Mouse (Mus musculus) MEL (cell line): ENCODE results near the gene Chchd5. TPM values are rescaled to one million over a fixed set of nuclear protein-coding genes. Genes with fewer than 3 reads are reported as not detected.
A peak's percentile ranks its signal among the peaks of the same experiment; 100 is the strongest.

Source experiments
- DNase-seq: peaks from one replicate; pipeline ENCODE4 v3.0.0; 2011; ENCODE audit warnings: low read depth, low spot score
- H3K27ac ChIP-seq: 2 replicates; pipeline ENCODE4 v1.5.1; 2012; ENCODE audit warnings: low read depth, mild to moderate bottlenecking, control low read depth, low read length, moderate library complexity; ENCODE audit not compliant: control insufficient read depth
- H3K27me3 ChIP-seq, 2 experiments: fragments of 150-350 bp in 1 of 2; sonication (generic) in 1 of 2; 2 replicates each; pipeline ENCODE4 v1.6.1; 2012; ENCODE audit warnings: low read length in 2 of 2, mild to moderate bottlenecking in 2 of 2, improper control_type of control experiment in 1 of 2, moderate library complexity in 1 of 2; ENCODE audit not compliant: insufficient read depth in 2 of 2, control insufficient read depth in 1 of 2
- H3K36me3 ChIP-seq, 2 experiments: 2 replicates each; pipeline ENCODE4 v1.6.1; 2012 to 2014; ENCODE audit warnings: low read length in 2 of 2, improper control_type of control experiment in 1 of 2, inconsistent platforms in 1 of 2, mild to moderate bottlenecking in 1 of 2; ENCODE audit not compliant: insufficient read depth in 2 of 2, control insufficient read depth in 1 of 2
- H3K4me1 ChIP-seq, 2 experiments: fragments of 150-350 bp in 1 of 2; sonication (generic) in 1 of 2; 2 replicates each; pipeline ENCODE4 v1.6.1; 2012; ENCODE audit warnings: low read length in 2 of 2, improper control_type of control experiment in 1 of 2, mild to moderate bottlenecking in 1 of 2; ENCODE audit not compliant: insufficient read depth in 2 of 2, control insufficient read depth in 1 of 2
- H3K4me3 ChIP-seq, 2 experiments: fragments of 150-350 bp in 1 of 2; sonication (generic) in 1 of 2; 2 replicates each; pipeline ENCODE4 v1.5.1; 2012; ENCODE audit warnings: low read depth in 2 of 2, low read length in 2 of 2, mild to moderate bottlenecking in 2 of 2, moderate library complexity in 2 of 2, control low read depth in 1 of 2, improper control_type of control experiment in 1 of 2; ENCODE audit not compliant: control insufficient read depth in 1 of 2, insufficient read depth in 1 of 2
- H3K79me2 ChIP-seq: 2 replicates; pipeline ENCODE4 v1.6.1; 2012; ENCODE audit warnings: mild to moderate bottlenecking, low read length, moderate library complexity; ENCODE audit not compliant: control insufficient read depth, poor library complexity, insufficient read depth
- H3K9ac ChIP-seq: 2 replicates; pipeline ENCODE4 v1.6.1; 2012; ENCODE audit warnings: low read depth, mild to moderate bottlenecking, control low read depth, low read length, moderate library complexity; ENCODE audit not compliant: control insufficient read depth, poor library complexity, severe bottlenecking
- H3K9me3 ChIP-seq: fragments of 150-350 bp; sonication (generic); replicated peaks from 2 replicates; pipeline ENCODE4 v1.6.1; 2012; ENCODE audit warnings: mild to moderate bottlenecking, low read length, improper control_type of control experiment, moderate library complexity; ENCODE audit not compliant: insufficient read depth
- CHD2 ChIP-seq: IDR thresholded peaks from 2 replicates; pipeline ENCODE4 v1.6.1; 2011; ENCODE audit warnings: low read length, improper control_type of control experiment
- CTCF ChIP-seq, 3 experiments: IDR thresholded peaks in 2 of 3; conservative IDR thresholded peaks in 1 of 3; 2 replicates each; pipeline ENCODE4 v1.5.1; 2011 to 2012; ENCODE audit warnings: low read length in 3 of 3, low read depth in 2 of 3, mild to moderate bottlenecking in 2 of 3, improper control_type of control experiment in 1 of 3, inconsistent platforms in 1 of 3, mixed read lengths in 1 of 3, moderate library complexity in 1 of 3; ENCODE audit not compliant: control insufficient read depth in 1 of 3, insufficient read depth in 1 of 3, poor library complexity in 1 of 3, severe bottlenecking in 1 of 3
- ELF1 ChIP-seq: IDR thresholded peaks from 2 replicates; pipeline ENCODE4 v1.6.1; 2014; ENCODE audit warnings: low read depth, mild to moderate bottlenecking, inconsistent platforms, low read length, improper control_type of control experiment, moderate library complexity
- EP300 ChIP-seq, 2 experiments: IDR thresholded peaks; 2 replicates each; pipeline ENCODE4 v1.6.1; 2011; ENCODE audit warnings: improper control_type of control experiment in 2 of 2, low read length in 2 of 2, low read depth in 1 of 2, mild to moderate bottlenecking in 1 of 2
- ETS1 ChIP-seq: IDR thresholded peaks from 2 replicates; pipeline ENCODE4 v1.6.1; 2012; ENCODE audit warnings: low read depth, mild to moderate bottlenecking, inconsistent platforms, low read length, improper control_type of control experiment, moderate library complexity
- GABPA ChIP-seq: IDR thresholded peaks from 2 replicates; pipeline ENCODE4 v1.6.1; 2012; ENCODE audit warnings: low read depth, mild to moderate bottlenecking, inconsistent platforms, low read length, improper control_type of control experiment, moderate library complexity
- GATA1 ChIP-seq: IDR thresholded peaks from 2 replicates; pipeline ENCODE4 v1.6.1; 2011; ENCODE audit warnings: low read depth, low read length, improper control_type of control experiment
- JUND ChIP-seq: IDR thresholded peaks from 2 replicates; pipeline ENCODE4 v1.6.1; 2011; ENCODE audit warnings: low read depth, mild to moderate bottlenecking, improper control_type of control experiment, low read length
- MYC ChIP-seq: IDR thresholded peaks from 2 replicates; pipeline ENCODE4 v1.6.1; 2011; ENCODE audit warnings: low read depth, mild to moderate bottlenecking, low read length, improper control_type of control experiment, moderate library complexity
- POLR2AphosphoS5 ChIP-seq: IDR thresholded peaks from 2 replicates; pipeline ENCODE4 v1.6.1; 2012; ENCODE audit warnings: low read depth, borderline replicate concordance, mild to moderate bottlenecking, inconsistent platforms, low read length, moderate library complexity, mixed read lengths
- RAD21 ChIP-seq: IDR thresholded peaks from 2 replicates; pipeline ENCODE4 v1.6.1; 2011; ENCODE audit warnings: mild to moderate bottlenecking, low read depth, low read length, improper control_type of control experiment
- SMC3 ChIP-seq: IDR thresholded peaks from 2 replicates; pipeline ENCODE4 v1.6.1; 2011; ENCODE audit warnings: low read depth, low read length, improper control_type of control experiment
- TBP ChIP-seq: IDR thresholded peaks from 2 replicates; pipeline ENCODE4 v1.8.0; 2011; ENCODE audit warnings: low read depth, low read length, improper control_type of control experiment
- TCF12 ChIP-seq: IDR thresholded peaks from 2 replicates; pipeline ENCODE4 v1.6.1; 2014; ENCODE audit warnings: low read depth, mild to moderate bottlenecking, inconsistent platforms, low read length, improper control_type of control experiment, moderate library complexity
- USF1 ChIP-seq: IDR thresholded peaks from 2 replicates; pipeline ENCODE4 v1.6.1; 2014; ENCODE audit warnings: low read depth, mild to moderate bottlenecking, inconsistent platforms, low read length, improper control_type of control experiment, moderate library complexity
- ZC3H11A ChIP-seq: IDR thresholded peaks from 2 replicates; pipeline ENCODE4 v1.6.1; 2012; ENCODE audit warnings: low read depth, mild to moderate bottlenecking, inconsistent platforms, low read length, improper control_type of control experiment
- ZKSCAN1 ChIP-seq: IDR thresholded peaks from 2 replicates; pipeline ENCODE4 v1.6.1; 2012; ENCODE audit warnings: low read depth, mild to moderate bottlenecking, inconsistent platforms, low read length, improper control_type of control experiment, moderate library complexity
- ZNF384 ChIP-seq: IDR thresholded peaks from 2 replicates; pipeline ENCODE4 v1.6.1; 2012; ENCODE audit warnings: low read depth, mild to moderate bottlenecking, inconsistent platforms, low read length, improper control_type of control experiment
- polyA plus RNA-seq, 2 experiments: library from polyadenylated mRNA; stranded (reverse) in 1 of 2; unstranded in 1 of 2; fragments of >175 nt in 1 of 2; fragments of >200 nt in 1 of 2; gene quantifications; 2 replicates each; pipeline versions ENCODE4 v1.2.1 to v1.2.4; 2012; ENCODE audit warnings: low replicate concordance in 2 of 2, low read depth in 1 of 2; ENCODE audit not compliant: insufficient read length in 2 of 2, insufficient read depth in 1 of 2, missing spikeins in 1 of 2
- total RNA-seq: library from RNA; depleted of rRNA; stranded (reverse); fragments of 300-350 nt; gene quantifications from 2 replicates; pipeline ENCODE4 v1.2.3, GENCODE M21; 2012

Chchd5 gene
- total and polyA plus RNA-seq, 3 experiments: 15.9 to 23.7 TPM; not detected in 1

DNA sequence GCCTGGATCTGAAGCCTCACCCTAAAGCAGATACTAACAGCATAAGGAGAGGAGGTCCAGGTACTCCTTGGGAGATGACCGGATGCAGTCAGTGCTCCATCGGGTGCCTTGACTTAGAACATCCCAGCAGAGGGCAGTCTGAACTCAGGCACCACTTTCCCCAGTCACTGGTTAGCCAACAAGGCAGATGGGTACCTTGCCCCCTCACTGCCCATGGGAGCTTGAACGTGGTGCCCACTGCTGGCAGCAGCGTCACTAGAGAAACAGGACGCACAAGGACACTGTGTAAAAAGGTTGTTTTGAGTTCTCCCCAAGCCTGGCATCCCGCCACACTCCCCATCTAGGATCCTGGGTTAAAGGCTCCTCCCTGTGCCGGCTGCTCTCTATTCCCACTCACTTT lies 45.0 kb downstream of the Chchd5 start:
- H3K27ac ChIP-seq: no peak overlapping the region
- no peak overlapping the region for H3K4me3 ChIP-seq
- H3K27me3 ChIP-seq: no peaks in the 10 kb centered on the region; a peak in 1 of 4 replicates
- no peaks in the 10 kb centered on the region for H3K9me3 ChIP-seq
- DNase-seq: no peak
- H3K9ac ChIP-seq: no peak overlapping the region
- peak in 2 of 3 experiments; percentile 45 to 50; a peak in 4 of 6 replicates for TF ChIP-seq CTCF (IDR thresholded peaks at IDR 0.05 in 2 of 3, conservative IDR thresholded peaks at IDR 0.05 in 1 of 3; ENCODE audit: control insufficient read depth in 1 of 3, insufficient read depth in 1 of 3, low read depth in 2 of 3, low read length in 3 of 3, poor library complexity in 1 of 3, severe bottlenecking in 1 of 3)
- no peak for TF ChIP-seq JUND
- peak; percentile 65; the same call in 1 of the 2 replicates for TF ChIP-seq ZC3H11A
- TF ChIP-seq SMC3: peak; percentile 65
- TF ChIP-seq USF1: no peak
- TF ChIP-seq ZKSCAN1: no peak
- TF ChIP-seq POLR2AphosphoS5: no peak
- peak; percentile 52 for TF ChIP-seq RAD21
- TF ChIP-seq EP300 (IDR thresholded peaks at IDR 0.05; ENCODE audit: low read depth in 1 of 2, low read length in 2 of 2): no peak
- H3K36me3 ChIP-seq: no peaks in the 10 kb centered on the region
- peaks cover 0 to 3% of the 10 kb centered on the region in 2 experiments; a peak in 1 of 4 replicates for H3K4me1 ChIP-seq
- H3K79me2 ChIP-seq: no peaks in the 10 kb centered on the region

DNA sequence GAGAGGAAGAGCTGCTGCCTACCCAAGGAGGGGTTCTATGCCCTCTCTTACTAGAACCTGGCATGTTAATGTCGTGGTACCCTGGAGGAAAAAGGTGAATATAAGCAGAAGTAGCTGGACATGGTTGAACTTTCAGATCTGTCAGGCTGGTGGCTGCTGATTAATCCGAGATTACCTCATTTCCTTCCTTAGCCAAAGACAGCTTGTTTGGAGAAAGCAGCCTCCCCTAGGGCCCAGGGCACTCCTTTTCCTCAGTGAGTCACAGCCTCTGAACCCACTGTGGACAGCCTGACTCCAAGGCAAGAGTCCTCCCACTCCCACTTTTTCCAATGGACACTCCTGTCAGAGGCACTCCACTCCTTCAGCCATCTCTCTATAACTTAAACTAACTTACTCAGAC lies 46.1 kb downstream of the Chchd5 start:
- TF ChIP-seq POLR2AphosphoS5 (no peak), EP300 (IDR thresholded peaks at IDR 0.05; ENCODE audit: low read depth in 1 of 2, low read length in 2 of 2) (0 out of 4 replicates have a peak, but pooled peaks of 1 of the 2 experiments have one; percentile 27), GABPA (no peak), GATA1 (no peak), ETS1 (0 out of 2 replicates have a peak, but pooled peaks have one; percentile 33)
- Histone ChIP-seq H3K27me3 (no peaks in the 10 kb centered on the region; a peak in 1 of 4 replicates), H3K9ac (no peak overlapping the region), H3K4me1 (peaks cover 0 to 3% of the 10 kb centered on the region in 2 experiments; a peak in 1 of 4 replicates), H3K79me2 (no peaks in the 10 kb centered on the region), H3K27ac (no peak overlapping the region), H3K4me3 (no peak overlapping the region), H3K36me3 (no peaks in the 10 kb centered on the region), H3K9me3 (no peaks in the 10 kb centered on the region)
- DNase-seq: peak; percentile 42

DNA sequence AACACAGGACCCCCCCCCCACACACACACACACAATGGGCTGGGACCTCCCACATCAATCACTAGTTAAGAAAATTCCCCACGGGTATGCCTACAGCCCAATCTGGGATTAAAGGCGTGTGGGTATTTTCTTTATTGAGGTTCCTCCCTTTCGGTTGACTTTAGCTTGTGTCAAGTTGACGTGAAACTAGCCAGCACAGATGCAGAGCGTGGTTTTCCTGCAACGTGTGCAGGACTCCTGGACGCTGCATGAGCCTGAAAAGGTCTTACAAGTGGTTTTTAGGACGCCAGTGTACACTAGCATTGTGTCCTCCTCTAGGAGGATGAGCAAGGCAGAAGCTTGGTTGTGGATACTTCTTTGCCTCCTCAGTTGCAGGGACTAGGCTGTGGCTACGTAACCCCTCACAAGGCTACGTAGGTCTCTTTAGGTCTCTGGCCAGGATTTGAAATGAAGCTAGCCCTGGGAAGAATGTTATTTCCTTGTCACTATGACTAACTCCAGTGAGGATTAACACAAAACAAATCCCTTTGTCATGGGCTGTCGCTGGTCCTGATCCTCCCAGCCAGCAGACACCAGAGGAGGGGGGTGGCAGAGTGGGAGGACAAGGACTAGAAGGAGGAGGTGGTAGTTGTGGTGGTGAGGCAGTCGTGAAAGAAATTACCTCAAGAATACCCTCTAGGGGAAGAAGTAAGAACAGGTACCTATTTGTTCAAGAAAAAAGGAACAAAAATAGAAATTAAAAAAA lies 47.3 kb downstream of the Chchd5 start:
- Histone ChIP-seq H3K27ac (no peak overlapping the region), H3K27me3 (no peaks in the 10 kb centered on the region), H3K4me3 (no peak overlapping the region), H3K4me1 (peaks cover 0 to 6% of the 10 kb centered on the region in 2 experiments; a peak in 1 of 4 replicates), H3K79me2 (no peaks in the 10 kb centered on the region), H3K36me3 (no peaks in the 10 kb centered on the region; a peak in 1 of 4 replicates), H3K9me3 (no peaks in the 10 kb centered on the region), H3K9ac (no peak overlapping the region)
- DNase-seq: no peak
- TF ChIP-seq ZNF384: peak; percentile 49; the same call in 1 of the 2 replicates
- TF ChIP-seq MYC: no peak
- no peak for TF ChIP-seq TBP
- TF ChIP-seq ELF1: no peak
- no peak for TF ChIP-seq CHD2
- no peak for TF ChIP-seq TCF12
- TF ChIP-seq ZKSCAN1: no peak
